Mouse (Mus musculus): ENCODE results near the gene Hspa4. TPM values are rescaled to one million over a fixed set of nuclear protein-coding genes. Genes with fewer than 3 reads are reported as not detected.

The Hspa4 gene
- total RNA-seq, 2 experiments from 2014 or later, result 165 to 179 TPM

DNA sequence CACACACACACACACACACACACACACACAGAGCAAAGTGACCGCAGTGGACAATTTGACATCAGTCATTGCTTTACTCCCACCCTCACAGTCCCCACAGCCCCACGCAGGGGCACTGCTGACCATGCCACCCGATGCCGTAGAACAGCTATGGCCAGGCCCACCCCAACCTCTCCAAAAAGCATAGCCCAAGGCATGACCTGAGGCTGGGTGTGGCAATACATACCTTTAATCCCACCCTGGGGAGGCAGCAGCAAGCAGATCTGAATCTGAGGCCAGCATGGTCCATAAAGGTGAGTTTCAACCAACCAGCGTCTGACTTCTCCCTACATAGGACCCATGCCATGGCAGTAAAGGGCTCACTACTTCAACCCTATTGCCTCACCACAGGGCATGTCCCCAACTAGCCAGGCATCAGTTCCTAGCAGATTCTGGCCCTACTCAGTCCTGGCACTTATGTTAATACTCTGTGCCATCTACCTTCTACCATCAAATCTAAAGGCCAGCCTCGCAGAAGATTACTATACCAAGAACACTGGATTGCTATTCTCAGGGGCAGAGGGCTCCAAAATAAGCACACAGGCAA lies 41.1 kb downstream of the Hspa4 start:
- H3K4me3 ChIP-seq, result no peak overlapping the region
- TF ChIP-seq CTCF (conservative IDR thresholded peaks at IDR 0.05), result no peak
- DNase-seq (ENCODE audit: low spot score in 2 of 2), result no peak
- H3K27ac ChIP-seq, result no peak overlapping the region

DNA sequence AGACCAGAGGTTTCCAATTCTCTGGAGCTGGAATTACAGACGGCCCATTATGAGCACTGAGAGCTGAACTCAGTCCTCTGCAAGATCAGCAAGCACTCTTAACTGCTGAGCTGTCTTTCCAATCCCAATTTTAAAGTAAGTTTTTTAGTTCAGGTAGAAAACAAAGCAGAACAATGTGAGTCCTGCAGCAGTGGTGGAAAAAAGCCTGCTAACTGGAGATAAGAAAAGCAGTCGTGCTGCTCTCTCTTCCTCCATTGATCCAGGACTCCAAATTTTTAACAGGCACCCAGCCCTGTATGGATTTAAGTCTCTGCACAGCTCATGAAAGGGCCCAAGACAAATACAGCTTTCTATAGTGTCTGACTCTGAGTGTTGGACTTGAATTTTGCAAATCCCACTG lies 43.3 kb downstream of the Hspa4 start:
- Histone ChIP-seq H3K27ac (no peak overlapping the region), H3K4me3 (no peak overlapping the region)
- no peak for TF ChIP-seq CTCF (conservative IDR thresholded peaks at IDR 0.05)
- no peak for DNase-seq (ENCODE audit: low spot score in 2 of 2)

DNA sequence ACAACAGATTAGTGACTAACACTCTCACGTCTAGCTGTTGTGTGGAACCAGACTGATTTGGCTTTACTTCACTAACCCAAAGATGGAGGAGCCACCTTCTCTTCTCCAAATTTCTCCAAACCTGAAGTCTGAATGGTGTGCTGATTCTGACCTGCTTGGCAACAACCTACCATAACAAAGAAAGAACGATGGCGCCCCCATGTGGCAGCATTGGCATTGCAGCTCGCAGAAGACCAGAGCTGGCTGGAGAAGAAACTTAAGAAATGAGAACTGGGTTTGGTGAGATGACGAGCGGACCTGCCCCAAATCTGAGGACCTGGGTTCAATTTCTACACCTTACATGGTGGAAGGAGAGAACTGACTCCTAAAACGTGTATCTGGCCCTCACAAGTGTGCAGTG lies 45.3 kb downstream of the Hspa4 start:
- TF ChIP-seq CTCF (conservative IDR thresholded peaks at IDR 0.05), result peak; percentile 86
- Histone ChIP-seq H3K4me3 (no peak overlapping the region), H3K27ac (no peak overlapping the region)
- peak; percentile 74 to 89 for DNase-seq (ENCODE audit: low spot score in 2 of 2)

DNA sequence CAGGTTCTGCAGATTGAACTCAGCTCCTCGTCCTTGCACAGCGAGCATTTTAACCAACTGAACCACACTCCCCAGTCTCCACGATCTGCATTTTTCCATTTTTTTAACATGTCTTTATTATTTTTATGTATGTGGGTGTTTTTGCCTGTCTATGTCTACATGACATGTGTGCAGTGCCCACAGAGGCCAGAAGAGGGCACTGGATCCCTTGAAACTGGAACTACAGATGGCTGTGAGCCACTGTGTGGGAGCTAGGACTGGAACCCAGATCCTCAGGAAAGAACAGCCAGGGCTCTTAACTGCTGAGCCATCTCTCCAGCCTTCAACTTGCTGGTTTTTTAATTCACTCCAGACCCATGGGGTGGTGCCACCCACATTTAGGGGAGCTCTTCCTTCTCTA lies 45.8 kb downstream of the Hspa4 start:
- no peak for DNase-seq (ENCODE audit: low spot score in 2 of 2)
- Histone ChIP-seq H3K4me3 (no peak overlapping the region), H3K27ac (no peak overlapping the region)
- 0 out of 2 replicates have a peak, but pooled peaks have one; percentile 9 for TF ChIP-seq CTCF (conservative IDR thresholded peaks at IDR 0.05)

DNA sequence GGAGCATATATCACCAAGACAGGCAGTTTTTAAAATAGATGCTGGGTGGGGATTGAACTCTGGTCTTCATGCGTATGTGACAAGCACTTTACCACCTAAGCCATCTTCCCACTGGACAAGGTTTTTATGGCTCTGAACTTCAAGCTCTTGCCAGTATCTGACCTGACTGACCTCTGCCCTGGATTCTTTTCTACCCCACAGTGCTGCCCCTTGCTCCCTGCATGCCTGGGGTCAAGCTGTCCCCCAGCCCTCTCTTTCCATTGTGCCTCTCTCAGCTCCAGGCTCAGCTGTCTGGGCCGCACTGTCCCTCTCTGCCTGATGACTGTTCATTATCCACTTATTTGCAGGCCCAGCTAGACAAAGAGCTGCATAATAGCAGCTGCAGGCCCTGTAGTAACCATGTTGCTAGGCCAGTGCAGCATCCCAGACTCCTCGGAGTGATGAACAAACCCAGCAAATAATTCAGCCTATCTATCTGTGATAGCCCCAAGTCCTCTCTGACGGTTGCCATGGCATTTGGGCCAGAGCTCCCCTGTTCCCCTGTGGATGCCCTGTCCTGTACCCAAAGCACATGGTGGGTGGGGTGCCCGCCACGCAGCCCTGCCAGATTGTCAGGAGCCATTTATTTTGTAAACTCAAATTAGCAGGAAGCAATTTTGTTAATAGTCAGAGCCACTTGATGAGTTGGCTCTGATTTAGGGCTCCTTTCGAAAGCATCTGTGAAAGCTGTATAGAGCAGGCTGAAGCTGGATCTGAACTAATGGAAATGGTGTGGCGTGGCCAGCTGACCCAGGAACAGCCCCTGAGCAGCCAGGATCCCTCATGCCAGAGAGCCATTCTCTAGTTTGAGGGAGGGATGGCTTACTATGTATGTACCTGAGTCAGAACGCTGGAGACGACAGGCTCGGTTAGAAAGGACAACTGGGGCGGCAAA lies 47.8 kb downstream of the Hspa4 start:
- Histone ChIP-seq H3K4me3 (no peak overlapping the region), H3K27ac (no peak overlapping the region)
- no peak for DNase-seq (ENCODE audit: low spot score in 2 of 2)
- no peak for TF ChIP-seq CTCF (conservative IDR thresholded peaks at IDR 0.05)

DNA sequence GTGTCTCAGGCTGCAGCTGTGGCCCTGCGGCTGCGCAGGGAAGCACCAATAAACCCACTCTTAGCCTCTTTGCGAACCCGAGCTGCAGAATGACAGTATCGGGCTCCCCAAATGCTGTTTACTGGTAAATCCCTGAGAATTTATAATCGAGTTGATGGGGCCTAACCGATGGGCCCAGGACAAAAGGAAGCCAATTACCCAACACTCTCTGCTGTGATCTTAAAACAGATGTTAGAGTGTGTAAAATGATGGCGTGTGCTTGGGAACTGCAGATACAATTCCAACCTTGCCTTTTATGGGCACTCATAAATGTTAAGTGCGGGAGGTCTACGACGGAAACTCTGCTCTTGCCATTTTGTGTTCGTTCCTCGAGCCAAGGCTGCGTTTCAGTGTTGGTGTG lies 49.5 kb downstream of the Hspa4 start:
- H3K27ac ChIP-seq, result no peak overlapping the region
- DNase-seq (ENCODE audit: low spot score in 2 of 2), result no peak
- no peak for TF ChIP-seq CTCF (conservative IDR thresholded peaks at IDR 0.05)
- no peak overlapping the region for H3K4me3 ChIP-seq

DNA sequence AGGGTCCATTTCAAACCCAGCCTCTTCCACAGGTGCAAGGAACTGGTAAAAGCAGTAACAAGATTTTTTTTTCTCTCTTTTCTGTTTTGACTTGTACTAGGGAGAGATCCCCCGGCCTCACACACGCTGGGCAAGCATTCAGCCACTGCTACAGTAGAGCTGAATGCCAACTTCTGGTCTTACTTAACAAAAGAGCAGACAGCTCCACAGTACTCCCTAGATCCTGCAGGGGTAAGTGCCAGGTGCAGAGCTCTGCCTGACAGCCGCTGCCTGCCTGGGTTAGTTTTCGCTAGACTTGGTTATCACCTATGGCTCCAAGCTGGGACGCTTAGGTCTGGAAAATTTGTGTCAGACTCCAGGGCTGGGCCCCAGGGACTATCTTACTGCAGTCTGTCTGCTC lies 50.6 kb downstream of the Hspa4 start:
- DNase-seq (ENCODE audit: low spot score in 2 of 2), result no peak
- Histone ChIP-seq H3K27ac (no peak overlapping the region), H3K4me3 (no peak overlapping the region)
- TF ChIP-seq CTCF (conservative IDR thresholded peaks at IDR 0.05), result no peak

DNA sequence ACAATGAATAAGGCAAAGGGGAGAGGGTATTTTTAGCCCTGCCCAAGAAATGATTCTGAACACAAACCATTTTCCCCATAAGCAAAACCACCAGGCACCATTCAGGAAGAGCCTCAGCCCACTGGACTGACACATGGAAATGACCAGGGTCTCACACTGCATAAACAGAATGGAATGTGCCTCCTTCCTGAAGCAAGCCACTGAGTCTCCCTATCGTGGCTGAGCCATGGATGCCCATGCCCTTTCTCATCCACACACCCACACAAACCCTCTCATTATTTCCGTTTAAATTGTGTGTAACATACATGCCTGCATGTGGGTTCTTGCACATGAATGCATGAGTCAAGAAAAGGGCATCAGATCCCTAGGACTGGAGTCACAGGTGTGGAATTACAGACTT lies 54.7 kb downstream of the Hspa4 start:
- TF ChIP-seq CTCF (conservative IDR thresholded peaks at IDR 0.05), result no peak
- DNase-seq (ENCODE audit: low spot score in 2 of 2), result no peak
- Histone ChIP-seq H3K4me3 (no peak overlapping the region), H3K27ac (no peak overlapping the region)

DNA sequence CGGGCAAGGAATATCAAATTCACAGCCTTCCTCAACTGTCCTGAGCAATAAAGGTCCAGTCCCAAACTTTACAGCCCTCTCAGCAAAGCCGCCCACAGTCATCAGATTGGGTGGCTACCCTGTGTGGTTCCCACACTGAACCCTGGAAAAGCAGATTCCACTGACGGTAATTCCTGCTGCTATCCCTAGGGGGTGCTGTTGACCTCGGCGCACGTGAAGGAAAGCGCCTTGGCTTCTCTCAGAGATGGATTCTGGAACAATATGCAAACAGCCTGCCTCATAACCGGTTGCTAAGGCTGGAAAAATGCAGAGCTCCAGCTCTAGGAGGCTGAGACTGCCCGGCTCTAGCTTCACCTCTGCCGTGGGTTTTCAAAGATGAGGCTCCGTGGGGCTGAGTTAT lies 57.1 kb downstream of the Hspa4 start:
- no peak overlapping the region for H3K27ac ChIP-seq
- no peak for DNase-seq (ENCODE audit: low spot score in 2 of 2)
- no peak overlapping the region for H3K4me3 ChIP-seq
- TF ChIP-seq CTCF (conservative IDR thresholded peaks at IDR 0.05), result peak; percentile 86

DNA sequence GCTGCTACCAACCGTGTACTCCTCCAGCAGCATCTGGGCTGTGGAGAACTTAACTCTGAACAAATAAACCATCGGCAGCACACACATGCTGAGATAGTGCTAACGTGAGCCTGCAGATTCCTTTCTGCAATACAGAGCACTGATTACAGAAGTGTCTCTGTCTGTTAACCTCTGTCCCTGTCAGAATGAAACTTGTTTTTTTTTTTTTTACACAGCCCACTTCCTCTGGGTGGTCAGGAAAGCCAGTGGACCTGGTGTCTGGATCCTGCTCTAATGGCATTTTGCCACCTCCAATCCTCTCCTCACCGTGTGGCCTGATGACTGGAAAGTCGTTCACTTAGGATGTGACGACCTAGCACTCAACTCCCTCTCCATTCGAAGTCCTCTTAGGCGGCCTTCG lies 66.7 kb downstream of the Hspa4 start:
- DNase-seq (ENCODE audit: low spot score in 2 of 2), result no peak
- no peak for TF ChIP-seq CTCF (conservative IDR thresholded peaks at IDR 0.05)
- Histone ChIP-seq H3K4me3 (no peak overlapping the region), H3K27ac (no peak overlapping the region)

DNA sequence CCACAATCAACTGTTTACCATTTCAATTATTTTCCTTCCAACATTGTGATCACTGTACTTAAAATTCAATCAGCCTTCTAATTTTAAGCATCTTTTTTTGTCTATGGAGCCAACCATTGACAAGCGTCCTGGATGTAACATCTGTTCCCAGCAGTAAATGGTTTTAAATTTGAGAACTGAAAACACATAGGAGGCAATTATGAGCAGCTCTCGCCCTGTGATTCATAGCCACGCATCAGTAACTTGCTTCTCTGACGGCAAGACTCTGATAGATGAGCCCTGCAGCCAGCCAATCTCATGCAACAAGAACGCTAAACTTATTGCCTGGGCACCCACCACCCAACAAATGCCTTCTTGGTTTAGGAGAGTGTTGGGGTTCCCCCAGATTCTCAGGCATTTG lies 68.4 kb downstream of the Hspa4 start:
- H3K4me3 ChIP-seq, result no peak overlapping the region
- TF ChIP-seq CTCF (conservative IDR thresholded peaks at IDR 0.05), result no peak
- no peak overlapping the region for H3K27ac ChIP-seq
- DNase-seq (ENCODE audit: low spot score in 2 of 2), result peak in 1 of 2 experiments; percentile 28

DNA sequence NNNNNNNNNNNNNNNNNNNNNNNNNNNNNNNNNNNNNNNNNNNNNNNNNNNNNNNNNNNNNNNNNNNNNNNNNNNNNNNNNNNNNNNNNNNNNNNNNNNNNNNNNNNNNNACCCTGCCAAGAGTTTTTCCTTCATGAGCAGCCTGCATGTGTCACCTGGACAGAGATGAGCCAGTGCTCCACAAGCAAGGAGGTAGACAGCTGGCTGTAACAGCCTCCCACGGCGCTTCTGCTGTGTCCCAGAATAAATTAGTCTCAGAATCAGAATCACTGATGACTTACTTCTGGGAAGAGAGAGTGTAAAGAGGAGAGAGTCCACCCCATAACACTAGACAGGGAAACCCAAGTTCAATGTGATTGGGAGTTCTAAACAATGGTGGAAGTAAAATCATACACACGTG lies 71.2 kb downstream of the Hspa4 start:
- no peak for TF ChIP-seq CTCF (conservative IDR thresholded peaks at IDR 0.05)
- H3K27ac ChIP-seq, result no peak overlapping the region
- peak; percentile 30 to 39 for DNase-seq (ENCODE audit: low spot score in 2 of 2)
- H3K4me3 ChIP-seq, result no peak overlapping the region

DNA sequence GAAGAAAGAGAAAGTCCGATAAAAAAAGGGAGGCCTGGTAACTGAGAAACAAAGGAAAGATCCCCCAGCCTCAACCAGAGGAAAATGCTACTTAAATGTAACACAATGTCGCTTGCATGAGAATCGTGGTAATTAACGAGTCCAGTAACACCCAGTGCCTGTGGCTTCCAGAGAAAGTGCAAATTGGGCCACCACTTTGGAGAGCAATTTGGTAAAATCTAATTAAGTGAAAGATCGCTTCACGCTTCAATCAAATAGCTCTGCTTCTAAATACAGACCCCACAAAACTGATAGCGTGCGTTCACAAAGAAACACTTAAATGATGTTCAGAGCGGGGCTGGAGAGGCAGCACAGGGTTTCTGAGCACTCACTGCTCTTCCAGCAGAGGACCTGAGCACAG lies 89.4 kb downstream of the Hspa4 start:
- Histone ChIP-seq H3K27ac (no peak overlapping the region), H3K4me3 (no peak overlapping the region)
- DNase-seq (ENCODE audit: low spot score in 2 of 2), result no peak
- TF ChIP-seq CTCF (conservative IDR thresholded peaks at IDR 0.05), result no peak

Other genes with a start within 250 kb of the Hspa4 start
- 10 to 100 TPM; 11.2 to 12.6 TPM for gene Zcchc10, start 24.2 kb upstream of the Hspa4 start, total RNA-seq (2021)
- 100 to 1,000 TPM; 241 to 245 TPM for gene Aff4, start 50.4 kb upstream of the Hspa4 start, total RNA-seq (2021)
- gene Leap2, start 122.7 kb upstream of the Hspa4 start, total RNA-seq (2021), result not detected
- gene Uqcrq, start 130.4 kb upstream of the Hspa4 start, total RNA-seq (2021), result 100 to 1,000 TPM; 383 to 419 TPM
- gene Gdf9, start 130.6 kb upstream of the Hspa4 start, total RNA-seq (2021), result 1 to 10 TPM in 1 of 2 experiments, under 1 TPM in 1; 0.67 to 2.0 TPM
- under 1 TPM; 0.20 to 0.26 TPM for gene Gm10447, start 156.7 kb upstream of the Hspa4 start, total RNA-seq (2021)
- gene Shroom1, start 156.7 kb upstream of the Hspa4 start, total RNA-seq (2021), result 1 to 10 TPM; 4.8 to 5.1 TPM
- under 1 TPM in 1 of 2 experiments, not detected in 1; 0.52 TPM for gene Gm9837, start 170.0 kb upstream of the Hspa4 start, total RNA-seq (2021)
- 1 to 10 TPM; 2.5 to 3.4 TPM for gene Gm9945, start 179.7 kb upstream of the Hspa4 start, total RNA-seq (2021)
- 100 to 1,000 TPM; 137 to 142 TPM for gene Sowaha, start 179.8 kb upstream of the Hspa4 start, total RNA-seq (2021)
- gene Sept8, start 218.8 kb upstream of the Hspa4 start, total RNA-seq (2021), result 100 to 1,000 TPM; 240 to 254 TPM